Mouse (Mus musculus) brain, embryonic 14.5 days (tissue): Measurements from ENCODE around the gene Rgn.

Experiments
- CTCF ChIP-seq: fragments of 200-500 bp; IDR thresholded peaks from 2 replicates; pipeline ENCODE4 v1.5.1; 2012; ENCODE audit warnings: inconsistent platforms, mild to moderate bottlenecking, moderate library complexity, borderline replicate concordance; ENCODE audit not compliant: insufficient read depth, insufficient read length; ENCODE audit errors: extremely low read depth
- POLR2A ChIP-seq: fragments of 200-500 bp; IDR thresholded peaks from 2 replicates; pipeline ENCODE4 v1.6.1; 2012; ENCODE audit warnings: mild to moderate bottlenecking, inconsistent platforms, borderline replicate concordance; ENCODE audit not compliant: poor library complexity, insufficient read depth, insufficient read length, severe bottlenecking; ENCODE audit errors: extremely low read depth

- TF ChIP-seq POLR2A = no peak
- no peak for TF ChIP-seq CTCF
Measured at GRCm38 (mm10) chrX:20532621-20533020, 17.0 kb upstream of the Rgn start.
